Mouse (Mus musculus) embryonic facial prominence, embryonic 14.5 days (tissue): ENCODE measurements around the gene 1700067K01Rik. TPM values are rescaled to one million over a fixed set of nuclear protein-coding genes. Genes with fewer than 3 reads are reported as not detected.
"Not testable (repeated sequence)": the region's sequence is repeated elsewhere in the genome, so short reads cannot be mapped to it uniquely, and the experiment has no call there.

Source experiments
- ATAC-seq: fragments of 200-750 bp; cut with Nextera tagmentation; 2 replicates; pipeline ENCODE4 v1.8.0; 2017; ENCODE audit warnings: low read depth, moderate number of reproducible peaks, moderate TSS enrichment
- DNase-seq: peaks from one replicate; pipeline ENCODE4 v3.0.0-alpha.2; 2015; ENCODE audit warnings: low spot score
- H3K27ac ChIP-seq: fragments of 300-500 bp; sonication (generic); replicated peaks from 2 replicates; pipeline ENCODE4 v1.5.1; 2014; ENCODE audit warnings: low read depth, mild to moderate bottlenecking, low read length, moderate library complexity
- H3K27me3 ChIP-seq: fragments of 300-500 bp; sonication (generic); replicated peaks from 2 replicates; pipeline ENCODE4 v1.6.1; 2014; ENCODE audit warnings: low read length; ENCODE audit not compliant: control insufficient read depth, insufficient read depth
- H3K36me3 ChIP-seq: fragments of 300-500 bp; sonication (generic); 2 replicates; pipeline ENCODE4 v1.6.1; 2014; ENCODE audit warnings: low read length, mixed read lengths; ENCODE audit not compliant: control insufficient read depth, insufficient read depth
- H3K4me1 ChIP-seq: fragments of 300-500 bp; sonication (generic); 2 replicates; pipeline ENCODE4 v1.6.1; 2014; ENCODE audit warnings: antibody characterized with exemption, low read length; ENCODE audit not compliant: control insufficient read depth, insufficient read depth
- H3K4me2 ChIP-seq: fragments of 300-500 bp; sonication (generic); 2 replicates; pipeline ENCODE4 v1.6.1; 2014; ENCODE audit warnings: low read depth, mild to moderate bottlenecking, low read length, moderate library complexity, mixed read lengths
- H3K4me3 ChIP-seq: fragments of 300-500 bp; sonication (generic); 2 replicates; pipeline ENCODE4 v1.5.1; 2014; ENCODE audit warnings: low read depth, mild to moderate bottlenecking, low read length
- H3K9ac ChIP-seq: fragments of 300-500 bp; sonication (generic); 2 replicates; pipeline ENCODE4 v1.6.1; 2014; ENCODE audit warnings: low read depth, mild to moderate bottlenecking, low read length, moderate library complexity, mixed read lengths
- H3K9me3 ChIP-seq: fragments of 300-500 bp; sonication (generic); 2 replicates; pipeline ENCODE4 v1.6.1; 2016; ENCODE audit warnings: low read length; ENCODE audit not compliant: control insufficient read depth
- WGBS: fragments of 180-500 bp; shearing (Covaris S2); extraction: QIAGEN DNeasy Blood & Tissue Kit; methylation state at CpG from one replicate; pipeline ENCODE4 v1.1.7; 2014; 5-methylcytosine and 5-hydroxymethylcytosine counted together
- polyA plus RNA-seq: library from polyadenylated mRNA; unstranded; fragments of >200 nt; fragmentation: Nextera tagmentation; extraction: Ambion mirVana; gene quantifications from 2 replicates; pipeline ENCODE4 v1.2.1, GENCODE M21; 2014

The 1700067K01Rik gene
- polyA plus RNA-seq, 1 experiment from 2014 or later, result 0.77 TPM

DNA sequence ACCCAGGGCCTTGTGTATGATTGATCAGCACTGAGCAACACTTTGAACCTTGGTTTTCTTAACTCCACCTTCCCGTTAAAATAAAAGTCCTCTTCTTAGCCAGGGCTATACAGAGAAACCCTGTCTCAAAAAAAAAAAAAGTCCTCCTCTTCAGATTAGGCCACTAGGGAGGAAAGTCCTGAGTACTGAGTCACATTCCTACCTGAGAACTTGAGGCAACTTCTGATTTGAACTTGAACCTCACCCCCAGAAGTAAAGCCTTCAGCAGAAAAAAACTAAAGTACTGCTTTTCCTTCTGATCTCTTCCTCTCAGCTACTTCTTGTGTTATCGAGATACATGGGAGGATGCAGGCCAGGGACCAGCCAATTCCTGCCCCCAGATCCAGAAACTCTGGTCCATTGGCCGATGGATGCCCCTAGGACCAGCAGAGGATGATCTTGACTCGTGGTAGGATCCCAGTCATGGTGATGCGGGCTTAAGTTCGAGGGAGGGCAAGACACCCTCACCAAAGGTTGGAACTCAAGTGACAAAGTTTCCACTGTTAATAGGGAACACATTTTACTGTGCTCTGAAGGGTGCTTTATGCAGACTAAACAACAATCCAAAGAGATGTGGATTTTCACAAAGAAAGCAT, 2.4 kb downstream of the 1700067K01Rik start:
- 65% methylated on average over 6 of the region's 6 CpGs for WGBS
- Histone ChIP-seq H3K9ac (peak overlapping the region; percentile 67), H3K4me2 (peak overlapping the region; percentile 97), H3K4me1 (peaks cover 14% of the 10 kb centered on the region), H3K36me3 (peaks cover 37% of the 10 kb centered on the region), H3K9me3 (no peaks in the 10 kb centered on the region), H3K27ac (peak overlapping the region; percentile 91), H3K27me3 (no peaks in the 10 kb centered on the region), H3K4me3 (peak overlapping the region; percentile 57)
- ATAC-seq, result no peak
- DNase-seq, result no peak

DNA sequence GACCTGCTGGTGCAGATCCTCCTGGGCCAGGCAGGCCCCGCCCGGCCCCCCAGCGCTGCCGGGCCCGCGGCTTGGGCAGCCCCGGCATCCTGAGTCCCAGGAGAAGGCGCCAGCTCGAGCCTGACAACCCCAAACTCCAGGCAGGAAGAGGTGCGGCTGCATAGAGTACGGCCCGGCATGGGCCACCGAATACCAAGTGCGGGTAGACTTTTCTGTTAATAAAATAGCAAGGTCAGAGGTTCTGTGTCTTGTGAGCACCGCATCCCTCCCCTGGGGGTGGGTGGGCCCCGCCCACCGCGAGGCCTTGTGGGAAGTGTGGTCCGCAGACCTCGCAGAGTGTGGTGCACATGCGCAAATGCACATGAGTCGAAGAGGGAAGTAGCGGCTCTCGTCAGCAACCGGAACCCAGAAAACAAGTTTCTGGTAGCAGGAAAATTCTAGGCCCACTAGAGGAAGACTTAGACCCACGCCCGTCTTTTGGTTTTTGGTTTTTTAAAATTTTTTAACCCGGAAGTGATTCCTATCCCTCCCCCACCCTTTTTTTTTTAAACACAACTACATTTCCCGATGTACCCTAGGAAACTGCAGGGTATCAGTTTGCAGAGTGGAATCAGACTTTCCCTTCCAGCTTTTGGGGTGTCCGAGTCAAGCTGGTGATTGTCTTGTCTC, 3.4 kb downstream of the 1700067K01Rik start:
- DNase-seq (peak; percentile 97), ATAC-seq (peak; percentile 88)
- Histone ChIP-seq H3K4me2 (peak overlapping the region; percentile 97), H3K9ac (peak overlapping the region; percentile 67), H3K9me3 (no peaks in the 10 kb centered on the region), H3K4me1 (peaks cover 7% of the 10 kb centered on the region; the same call in 1 of the 2 replicates), H3K4me3 (peak overlapping the region; percentile 57), H3K27me3 (no peaks in the 10 kb centered on the region), H3K27ac (peak overlapping the region; percentile 91), H3K36me3 (peaks cover 29% of the 10 kb centered on the region)
- WGBS, result under 1% methylated on average over 29 of the region's 30 CpGs

DNA sequence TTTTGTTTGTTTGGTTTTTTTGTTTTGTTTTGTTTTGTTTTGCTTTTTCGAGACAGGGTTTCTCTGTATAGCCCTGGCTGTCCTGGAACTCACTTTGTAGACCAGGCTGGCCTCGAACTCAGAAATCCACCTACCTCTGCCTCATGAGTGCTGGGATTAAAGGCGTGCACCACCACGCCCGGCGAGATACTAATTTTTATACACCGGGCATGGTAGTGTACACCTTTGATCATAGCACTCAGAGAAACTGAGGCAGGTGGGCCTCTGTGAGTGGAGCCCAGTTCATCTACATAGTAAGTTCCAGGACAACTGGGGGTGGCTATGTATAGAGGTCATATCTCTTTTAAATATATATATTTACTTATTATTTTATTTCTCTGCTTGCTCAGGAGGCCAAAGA, 4.2 kb downstream of the 1700067K01Rik start:
- not testable (repeated sequence) for H3K4me3 ChIP-seq, H3K27me3 ChIP-seq, H3K4me1 ChIP-seq, ATAC-seq, H3K9me3 ChIP-seq, H3K9ac ChIP-seq, H3K4me2 ChIP-seq, DNase-seq
- Histone ChIP-seq H3K36me3 (peaks cover 21% of the 10 kb centered on the region), H3K27ac (peak overlapping the region; percentile 91)
- 93% methylated on average over 7 of the region's 7 CpGs for WGBS

DNA sequence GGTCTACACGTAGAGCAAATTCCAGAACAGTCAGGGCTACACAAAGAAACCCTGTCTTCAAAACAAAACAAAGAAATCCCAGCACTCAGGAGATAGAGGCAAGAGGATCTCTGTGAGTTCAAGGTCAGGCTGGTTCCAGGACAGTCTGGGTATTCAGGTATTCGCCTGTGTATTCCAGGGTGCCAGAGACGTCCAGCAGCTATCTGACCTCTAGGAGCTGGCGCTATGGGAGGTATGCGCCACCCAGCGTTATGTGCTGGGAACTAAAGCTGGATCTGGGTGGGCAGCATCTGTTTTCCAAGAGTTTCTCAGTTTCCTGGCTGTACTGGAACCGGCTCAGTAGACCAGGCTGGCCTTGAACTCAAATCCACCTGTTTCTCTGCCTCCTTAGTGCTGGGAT, 7.1 kb downstream of the 1700067K01Rik start:
- no peaks in the 10 kb centered on the region for H3K9me3 ChIP-seq
- H3K36me3 ChIP-seq, result no peaks in the 10 kb centered on the region
- no peak for ATAC-seq
- 21% methylated on average over 7 of the region's 7 CpGs for WGBS
- DNase-seq, result no peak
- H3K4me2 ChIP-seq, result no peak overlapping the region
- no peak overlapping the region for H3K4me3 ChIP-seq
- H3K9ac ChIP-seq, result no peak overlapping the region
- peaks cover 19% of the 10 kb centered on the region for H3K4me1 ChIP-seq
- H3K27ac ChIP-seq, result no peak overlapping the region
- H3K27me3 ChIP-seq, result peaks cover 35% of the 10 kb centered on the region

DNA sequence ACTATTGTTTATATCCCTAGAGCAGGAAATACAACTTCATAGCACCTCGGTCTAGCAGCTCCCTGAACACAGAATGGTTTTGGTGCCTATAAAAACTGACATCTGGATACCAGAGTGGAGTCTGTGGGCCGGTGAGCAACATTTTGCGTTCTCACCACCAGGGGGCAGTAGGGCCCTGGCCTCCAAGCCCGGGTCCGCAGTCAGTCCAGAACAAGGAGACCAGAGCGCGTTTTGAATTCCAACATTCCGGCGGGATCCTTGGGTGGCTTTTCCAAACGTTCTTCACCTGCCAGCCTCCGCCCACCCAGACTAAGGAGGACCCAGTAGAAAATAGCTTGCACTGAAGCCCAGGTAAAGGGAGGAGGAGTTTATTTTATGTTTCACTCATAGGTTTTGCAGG, 8.6 kb downstream of the 1700067K01Rik start:
- peaks cover 43% of the 10 kb centered on the region for H3K27me3 ChIP-seq
- H3K4me2 ChIP-seq, result 0 out of 2 replicates have a peak overlapping the region, but pooled peaks have one; percentile 19
- H3K9me3 ChIP-seq, result no peaks in the 10 kb centered on the region
- H3K4me3 ChIP-seq, result peak overlapping the region; percentile 54; the same call in 1 of the 2 replicates
- peaks cover 19% of the 10 kb centered on the region for H3K4me1 ChIP-seq
- ATAC-seq (peak; percentile 50; the same call in 1 of the 2 replicates), DNase-seq (peak; percentile 82)
- H3K36me3 ChIP-seq, result no peaks in the 10 kb centered on the region
- H3K27ac ChIP-seq, result no peak overlapping the region
- under 1% methylated on average over 11 of the region's 11 CpGs for WGBS
- no peak overlapping the region for H3K9ac ChIP-seq

DNA sequence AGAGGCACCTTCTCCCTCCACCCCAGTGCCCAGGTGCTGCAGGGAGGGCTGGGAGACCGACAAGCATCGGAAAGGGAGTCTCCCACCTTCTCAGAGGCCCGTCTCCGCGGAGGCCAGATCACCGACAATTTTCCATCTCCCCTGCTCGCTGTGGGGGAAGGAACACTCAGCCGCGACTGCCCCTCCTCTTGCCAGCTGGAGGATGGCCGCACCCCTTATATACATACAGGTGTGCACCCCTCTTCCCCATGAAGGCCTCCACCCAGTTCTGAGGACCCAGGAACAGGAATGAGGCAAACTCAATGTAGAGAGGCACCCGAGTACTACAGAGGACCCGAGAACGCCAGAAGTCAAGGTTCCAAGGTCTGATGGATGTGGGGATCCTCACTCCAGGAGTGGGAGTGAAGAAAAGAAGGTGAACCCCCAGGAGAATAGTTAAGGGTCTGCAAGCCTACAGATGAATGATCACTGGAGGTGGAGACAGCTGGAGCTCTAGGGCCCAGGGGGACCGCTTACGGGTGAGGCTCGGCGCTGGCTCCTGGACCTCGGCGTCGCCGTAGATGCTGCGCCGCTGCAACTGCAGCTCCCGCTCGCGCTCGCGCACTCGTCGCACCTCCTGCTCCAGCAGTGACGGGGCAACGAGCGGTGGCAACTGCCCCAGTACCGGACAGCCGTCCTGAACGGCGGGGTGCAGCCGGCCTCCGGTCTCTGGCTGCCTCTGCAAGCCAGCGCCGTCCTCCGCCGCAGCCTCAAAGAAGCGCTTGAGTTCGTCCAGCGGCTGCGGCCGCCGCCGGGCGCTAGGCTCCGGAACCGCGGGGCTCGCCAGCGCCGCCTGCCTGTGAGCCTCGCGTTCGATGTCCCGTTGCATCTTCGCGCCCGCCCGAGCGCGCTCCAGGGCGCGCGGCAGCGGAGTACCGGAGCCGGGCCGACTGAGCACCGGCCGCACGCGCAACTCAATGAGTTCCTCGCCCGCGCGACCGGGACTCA, 9.6 kb downstream of the 1700067K01Rik start:
- Histone ChIP-seq H3K9ac (peak overlapping the region; percentile 57), H3K27ac (no peak overlapping the region), H3K36me3 (no peaks in the 10 kb centered on the region), H3K4me3 (peak overlapping the region; percentile 54), H3K4me1 (peaks cover 15% of the 10 kb centered on the region), H3K9me3 (no peaks in the 10 kb centered on the region), H3K27me3 (peaks cover 43% of the 10 kb centered on the region), H3K4me2 (peak overlapping the region; percentile 98)
- 5% methylated on average over 25 of the region's 83 CpGs for WGBS
- peak; percentile 51; the same call in 1 of the 2 replicates for ATAC-seq
- peak; percentile 69 for DNase-seq

DNA sequence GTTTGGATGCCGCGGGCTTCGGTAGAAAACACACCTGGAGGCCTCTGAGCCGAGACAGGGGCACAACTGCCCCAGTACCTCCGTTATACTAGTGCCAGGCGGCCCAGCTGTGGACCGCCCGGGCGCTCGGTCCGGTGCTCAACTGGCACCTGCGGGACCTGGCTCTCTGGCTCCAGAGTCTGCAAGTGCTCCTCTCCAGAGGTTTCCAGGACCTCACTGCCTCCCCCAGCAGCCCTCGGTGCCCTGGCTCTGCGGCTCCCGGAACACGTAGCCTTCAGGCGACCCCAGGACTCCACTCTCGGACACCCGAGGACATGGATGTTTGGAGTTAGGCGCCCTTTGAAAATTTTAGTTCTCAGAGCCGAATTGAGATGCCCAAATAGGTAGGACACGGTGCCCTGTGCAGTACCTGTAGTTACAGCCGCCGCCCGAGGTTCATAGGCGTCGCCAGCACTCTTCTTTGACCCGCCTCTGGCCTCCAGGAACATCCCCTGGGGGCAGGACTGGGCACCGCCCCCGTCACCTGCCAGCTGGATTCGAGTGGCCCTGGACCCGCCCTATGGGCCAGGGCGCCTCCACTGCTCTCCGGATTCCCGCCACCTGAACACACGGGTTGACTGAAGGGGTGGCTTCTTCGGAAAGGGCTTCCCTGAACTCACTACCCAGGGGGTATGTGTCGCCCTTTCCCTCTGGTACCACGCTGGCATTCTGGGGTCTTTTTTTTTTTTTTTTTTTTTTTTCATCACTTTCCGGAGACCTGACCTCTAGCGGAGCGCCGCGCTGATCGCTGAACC, 10.6 kb downstream of the 1700067K01Rik start, which contains the start of gene 2210011C24Rik:
TSS of gene 2210011C24Rik (minus strand) at position 467 of the 794 bp plus-strand sequence.
- WGBS, result 1% methylated on average over 34 of the region's 45 CpGs
- peak within 1 kb of the TSS; percentile 54 for H3K4me3 ChIP-seq
- ATAC-seq (no peak), DNase-seq (no peak)
- H3K9me3 ChIP-seq, result no peaks in the 10 kb centered on the region
- H3K4me1 ChIP-seq, result peaks cover 15% of the 10 kb centered on the region
- peak within 1 kb of the TSS; percentile 98 for H3K4me2 ChIP-seq
- peaks cover 43% of the 10 kb centered on the region for H3K27me3 ChIP-seq
- H3K9ac ChIP-seq, result peak within 1 kb of the TSS; percentile 57
- no peak within 1 kb of the TSS for H3K27ac ChIP-seq
- no peaks in the 10 kb centered on the region for H3K36me3 ChIP-seq
